Mouse (Mus musculus) liver, embryonic 14.5 days (tissue): ENCODE data around the gene Hoxa3. TPM values are rescaled to one million over a fixed set of nuclear protein-coding genes. Genes with fewer than 3 reads are reported as not detected.

ENCODE experiments used
- ATAC-seq: fragments of 200-750 bp; cut with Nextera tagmentation; 2 replicates; pipeline ENCODE4 v1.8.0; 2017; ENCODE audit warnings: moderate number of reproducible peaks, mild to moderate bottlenecking, moderate library complexity; ENCODE audit not compliant: insufficient read depth
- DNase-seq, 3 experiments: peaks; one replicate each; pipeline ENCODE4 v3.0.0-alpha.2; 2012 to 2013; ENCODE audit warnings: low read depth in 3 of 3, low spot score in 3 of 3
- H3K27ac ChIP-seq: fragments of 300-500 bp; sonication (generic); 2 replicates; pipeline ENCODE4 v1.5.1; 2014; ENCODE audit warnings: moderate library complexity, mild to moderate bottlenecking, control low read depth, inconsistent platforms
- H3K27me3 ChIP-seq: fragments of 300-500 bp; sonication (generic); 2 replicates; pipeline ENCODE4 v1.6.1; 2014; ENCODE audit warnings: mild to moderate bottlenecking, low read length, moderate library complexity; ENCODE audit not compliant: control insufficient read depth, insufficient read depth
- H3K36me3 ChIP-seq: fragments of 300-500 bp; sonication (generic); replicated peaks from 2 replicates; pipeline ENCODE4 v1.6.1; 2014; ENCODE audit warnings: low read depth; ENCODE audit not compliant: control insufficient read depth, insufficient read depth
- H3K4me1 ChIP-seq, 2 experiments: fragments of 200-500 bp in 1 of 2; fragments of 300-500 bp in 1 of 2; sonication (generic) in 1 of 2; replicated peaks; 2 replicates each; pipeline ENCODE4 v1.6.1; 2012 to 2014; ENCODE audit warnings: antibody characterized with exemption in 1 of 2, inconsistent platforms in 1 of 2, low read length in 1 of 2; ENCODE audit not compliant: control insufficient read depth in 2 of 2, insufficient read depth in 2 of 2
- H3K4me2 ChIP-seq: fragments of 300-500 bp; sonication (generic); 2 replicates; pipeline ENCODE4 v1.6.1; 2014; ENCODE audit warnings: low read depth, mild to moderate bottlenecking, control low read depth, moderate library complexity
- H3K4me3 ChIP-seq, 2 experiments: fragments of 200-500 bp in 1 of 2; fragments of 300-500 bp in 1 of 2; sonication (generic) in 1 of 2; 2 replicates each; pipeline ENCODE4 v1.5.1; 2012 to 2014; ENCODE audit warnings: low read depth in 2 of 2, low read length in 2 of 2, mild to moderate bottlenecking in 2 of 2, control low read depth in 1 of 2, inconsistent platforms in 1 of 2, moderate library complexity in 1 of 2; ENCODE audit not compliant: insufficient read depth in 1 of 2
- H3K9ac ChIP-seq: fragments of 300-500 bp; sonication (generic); replicated peaks from 2 replicates; pipeline ENCODE4 v1.6.1; 2014; ENCODE audit warnings: mild to moderate bottlenecking, control low read depth, moderate library complexity
- H3K9me3 ChIP-seq: fragments of 300-500 bp; sonication (generic); 2 replicates; pipeline ENCODE4 v1.6.1; 2016; ENCODE audit warnings: low read length, mixed read lengths; ENCODE audit not compliant: control insufficient read depth
- CTCF ChIP-seq: IDR thresholded peaks from 2 replicates; pipeline ENCODE4 v1.5.1; 2016; ENCODE audit warnings: antibody characterized with exemption, low read depth, control low read depth
- EP300 ChIP-seq: IDR thresholded peaks from 2 replicates; pipeline ENCODE4 v1.6.1; 2016; ENCODE audit warnings: antibody characterized with exemption, low read depth
- WGBS: fragments of 180-500 bp; shearing (Covaris S2); extraction: QIAGEN DNeasy Blood & Tissue Kit; methylation state at CpG from one replicate; pipeline ENCODE4 v1.1.7; 2014; ENCODE audit not compliant: insufficient replicate concordance; 5-methylcytosine and 5-hydroxymethylcytosine counted together
- polyA plus RNA-seq, 2 experiments: library from polyadenylated mRNA; depleted of rRNA in 1 of 2; stranded (reverse) in 1 of 2; unstranded in 1 of 2; fragments of >200 nt; fragmentation: Nextera tagmentation in 1 of 2; extraction: Ambion mirVana in 1 of 2; gene quantifications; 2 replicates each; pipeline versions ENCODE4 v1.2.1 to v1.2.3; 2012 to 2014

The Hoxa3 gene
- polyA plus RNA-seq, 2 experiments = 0.13 to 0.37 TPM

GRCm38 (mm10) chr6:52179690-52180089, 33.4 kb downstream of the Hoxa3 start:
- WGBS = 8% methylated on average over 10 of the region's 10 CpGs
- no peak for DNase-seq
- no peak for ATAC-seq
- peak overlapping the region; percentile 11 for H3K4me2 ChIP-seq
- no peaks in the 10 kb centered on the region for H3K36me3 ChIP-seq
- H3K27ac ChIP-seq = no peak overlapping the region
- peaks cover 67% of the 10 kb centered on the region for H3K27me3 ChIP-seq
- 0 out of 4 replicates have a peak, but pooled peaks cover 0 to 3% of the 10 kb centered on the region in 2 experiments for H3K4me1 ChIP-seq
- peak overlapping the region; percentile 2 to 21; a peak in 2 of 4 replicates for H3K4me3 ChIP-seq
- no peak for TF ChIP-seq CTCF
- no peak for TF ChIP-seq EP300
- H3K9me3 ChIP-seq = no peaks in the 10 kb centered on the region
- no peak overlapping the region for H3K9ac ChIP-seq

- no peak overlapping the region for H3K27ac ChIP-seq
- no peak for TF ChIP-seq EP300
- no peak for TF ChIP-seq CTCF
- ATAC-seq = no peak
- H3K9me3 ChIP-seq = no peaks in the 10 kb centered on the region
- no peak for DNase-seq
- peaks cover 70% of the 10 kb centered on the region for H3K27me3 ChIP-seq
- peak overlapping the region in 1 of 2 experiments; percentile 21; a peak in 2 of 4 replicates for H3K4me3 ChIP-seq
- no peaks in the 10 kb centered on the region for H3K36me3 ChIP-seq
- peak overlapping the region; percentile 11 for H3K4me2 ChIP-seq
- 0 out of 4 replicates have a peak, but pooled peaks cover 0 to 2% of the 10 kb centered on the region in 2 experiments for H3K4me1 ChIP-seq
- no peak overlapping the region for H3K9ac ChIP-seq
- WGBS = 10% methylated on average over 4 of the region's 4 CpGs
Observed at GRCm38 (mm10) chr6:52178918-52179665, 34.0 kb downstream of the Hoxa3 start.

- H3K4me1 ChIP-seq = no peaks in the 10 kb centered on the region
- TF ChIP-seq CTCF (no peak), EP300 (no peak)
- WGBS = 6% methylated on average over 9 of the region's 9 CpGs
- no peak overlapping the region for H3K9ac ChIP-seq
- peak overlapping the region; percentile 2; the same call in 1 of the 2 replicates for H3K4me2 ChIP-seq
- DNase-seq (no peak), ATAC-seq (no peak)
- H3K9me3 ChIP-seq = no peaks in the 10 kb centered on the region
- no peak overlapping the region for H3K4me3 ChIP-seq
- no peak overlapping the region for H3K27ac ChIP-seq
- H3K36me3 ChIP-seq = no peaks in the 10 kb centered on the region
- peaks cover 82% of the 10 kb centered on the region for H3K27me3 ChIP-seq
Observed at GRCm38 (mm10) chr6:52177806-52178205, 35.3 kb downstream of the Hoxa3 start.

GRCm38 (mm10) chr6:52177061-52177735, 35.9 kb downstream of the Hoxa3 start, which contains the start of gene 5730596B20Rik:
TSS of gene 5730596B20Rik (plus strand) at chr6:52177498.
- peak within 1 kb of the TSS in 1 of 2 experiments; percentile 27; a peak in 2 of 4 replicates for H3K4me3 ChIP-seq
- no peak for TF ChIP-seq EP300
- no peak for TF ChIP-seq CTCF
- WGBS = 2% methylated on average over 36 of the region's 36 CpGs
- H3K27ac ChIP-seq = no peak within 1 kb of the TSS
- no peak within 1 kb of the TSS for H3K9ac ChIP-seq
- H3K36me3 ChIP-seq = no peaks in the 10 kb centered on the region
- H3K9me3 ChIP-seq = no peaks in the 10 kb centered on the region
- peaks cover 89% of the 10 kb centered on the region for H3K27me3 ChIP-seq
- no peaks in the 10 kb centered on the region for H3K4me1 ChIP-seq
- DNase-seq (no peak), ATAC-seq (no peak)
- peak within 1 kb of the TSS; percentile 15 for H3K4me2 ChIP-seq

- WGBS = 2% methylated on average over 6 of the region's 6 CpGs
- Histone ChIP-seq H3K4me1 (no peaks in the 10 kb centered on the region), H3K4me3 (peak overlapping the region in 1 of 2 experiments; percentile 27; a peak in 1 of 4 replicates), H3K9me3 (no peaks in the 10 kb centered on the region), H3K9ac (no peak overlapping the region), H3K27me3 (peaks cover 92% of the 10 kb centered on the region), H3K27ac (no peak overlapping the region), H3K4me2 (no peak overlapping the region; the same call in 1 of the 2 replicates), H3K36me3 (no peaks in the 10 kb centered on the region)
- no peak for ATAC-seq
- DNase-seq = no peak
- TF ChIP-seq EP300 (no peak), CTCF (no peak)
Observed at GRCm38 (mm10) chr6:52176391-52176790, 36.7 kb downstream of the Hoxa3 start.
